Mouse (Mus musculus): ENCODE measurements around the gene Dpf2. TPM values are rescaled to one million over a fixed set of nuclear protein-coding genes. Genes with fewer than 3 reads are reported as not detected.

Dpf2 gene
- total and polyA plus RNA-seq, 2 experiments = 10.3 to 40.0 TPM

GRCm38 (mm10) chr19:5922119-5922942, 9.5 kb upstream of the Dpf2 start:
- no peak for DNase-seq (ENCODE audit: extremely low read depth, low read depth, low spot score)
- WGBS = 72% methylated on average over 15 of the region's 15 CpGs
- Histone ChIP-seq H3K27ac (replicated peaks; ENCODE audit: insufficient read depth, low read depth, low read length) (peak overlapping the region; percentile 20), H3K36me3 (ENCODE audit: control insufficient read depth, insufficient read depth, low read length) (peaks cover under 1% of the 10 kb centered on the region), H3K9ac (ENCODE audit: low read depth, low read length) (no peak overlapping the region), H3K27me3 (ENCODE audit: control insufficient read depth, insufficient read depth, low read length) (no peaks in the 10 kb centered on the region), H3K79me2 (ENCODE audit: control insufficient read depth, insufficient read depth, low read length) (peaks cover 3% of the 10 kb centered on the region; the same call in 1 of the 2 replicates), H3K4me1 (ENCODE audit: control insufficient read depth, insufficient read depth, low read length) (no peaks in the 10 kb centered on the region; the same call in 1 of the 2 replicates), H3K4me3 (ENCODE audit: insufficient read depth, low read depth, low read length) (no peak overlapping the region; the same call in 1 of the 2 replicates)
- TF ChIP-seq CTCF (IDR thresholded peaks at IDR 0.05; ENCODE audit: low read depth, low read length) = no peak
- no peak for TF ChIP-seq POLR2A (IDR thresholded peaks at IDR 0.05; ENCODE audit: extremely low read depth, insufficient read depth, low read length)

GRCm38 (mm10) chr19:5921715-5922114, 8.9 kb upstream of the Dpf2 start:
- TF ChIP-seq POLR2A (IDR thresholded peaks at IDR 0.05; ENCODE audit: extremely low read depth, insufficient read depth, low read length) (no peak), CTCF (IDR thresholded peaks at IDR 0.05; ENCODE audit: low read depth, low read length) (no peak)
- whole genome bisulfite sequencing = 38% methylated on average over 9 of the region's 9 CpGs
- Histone ChIP-seq H3K27me3 (ENCODE audit: control insufficient read depth, insufficient read depth, low read length) (no peaks in the 10 kb centered on the region), H3K4me1 (ENCODE audit: control insufficient read depth, insufficient read depth, low read length) (no peaks in the 10 kb centered on the region; the same call in 1 of the 2 replicates), H3K4me3 (ENCODE audit: insufficient read depth, low read depth, low read length) (no peak overlapping the region; the same call in 1 of the 2 replicates), H3K36me3 (ENCODE audit: control insufficient read depth, insufficient read depth, low read length) (peaks cover 4% of the 10 kb centered on the region), H3K9ac (ENCODE audit: low read depth, low read length) (no peak overlapping the region; the same call in 1 of the 2 replicates), H3K79me2 (ENCODE audit: control insufficient read depth, insufficient read depth, low read length) (peaks cover 3% of the 10 kb centered on the region; the same call in 1 of the 2 replicates), H3K27ac (replicated peaks; ENCODE audit: insufficient read depth, low read depth, low read length) (peak overlapping the region; percentile 20; the same call in 1 of the 2 replicates)
- no peak for DNase-seq (ENCODE audit: extremely low read depth, low read depth, low spot score)

GRCm38 (mm10) chr19:5912103-5913006, 455 bp downstream of the Dpf2 start:
- DNase-seq (ENCODE audit: extremely low read depth, low read depth, low spot score) = peak; percentile 92
- Histone ChIP-seq H3K27me3 (ENCODE audit: control insufficient read depth, insufficient read depth, low read length) (no peaks in the 10 kb centered on the region), H3K4me1 (ENCODE audit: control insufficient read depth, insufficient read depth, low read length) (peaks cover 17% of the 10 kb centered on the region), H3K79me2 (ENCODE audit: control insufficient read depth, insufficient read depth, low read length) (peaks cover 23% of the 10 kb centered on the region), H3K27ac (replicated peaks; ENCODE audit: insufficient read depth, low read depth, low read length) (peak overlapping the region; percentile 84), H3K9ac (ENCODE audit: low read depth, low read length) (peak overlapping the region; percentile 96), H3K36me3 (ENCODE audit: control insufficient read depth, insufficient read depth, low read length) (peaks cover 9% of the 10 kb centered on the region), H3K4me3 (ENCODE audit: insufficient read depth, low read depth, low read length) (peak overlapping the region; percentile 93)
- under 1% methylated on average over 52 of the region's 59 CpGs for WGBS
- TF ChIP-seq POLR2A (IDR thresholded peaks at IDR 0.05; ENCODE audit: extremely low read depth, insufficient read depth, low read length) = peak; percentile 87
- no peak for TF ChIP-seq CTCF (IDR thresholded peaks at IDR 0.05; ENCODE audit: low read depth, low read length)

GRCm38 (mm10) chr19:5911430-5912102, 1.2 kb downstream of the Dpf2 start:
- Histone ChIP-seq H3K4me3 (ENCODE audit: insufficient read depth, low read depth, low read length) (peak overlapping the region; percentile 93), H3K4me1 (ENCODE audit: control insufficient read depth, insufficient read depth, low read length) (peaks cover 17% of the 10 kb centered on the region), H3K27ac (replicated peaks; ENCODE audit: insufficient read depth, low read depth, low read length) (peak overlapping the region; percentile 69; the same call in 1 of the 2 replicates), H3K9ac (ENCODE audit: low read depth, low read length) (peak overlapping the region; percentile 96), H3K79me2 (ENCODE audit: control insufficient read depth, insufficient read depth, low read length) (peaks cover 28% of the 10 kb centered on the region), H3K36me3 (ENCODE audit: control insufficient read depth, insufficient read depth, low read length) (peaks cover 10% of the 10 kb centered on the region), H3K27me3 (ENCODE audit: control insufficient read depth, insufficient read depth, low read length) (no peaks in the 10 kb centered on the region)
- DNase-seq (ENCODE audit: extremely low read depth, low read depth, low spot score) = peak; percentile 24
- TF ChIP-seq CTCF (IDR thresholded peaks at IDR 0.05; ENCODE audit: low read depth, low read length) = no peak
- TF ChIP-seq POLR2A (IDR thresholded peaks at IDR 0.05; ENCODE audit: extremely low read depth, insufficient read depth, low read length) = no peak
- WGBS = 5% methylated on average over 14 of the region's 14 CpGs

- no peak overlapping the region for H3K4me3 ChIP-seq (ENCODE audit: insufficient read depth, low read depth, low read length)
Measured at GRCm38 (mm10) chr19:5910221-5910620, 2.6 kb downstream of the Dpf2 start.

More at GRCm38 (mm10) chr19:5910221-5910620, 2.6 kb downstream of the Dpf2 start:
- H3K9ac ChIP-seq (ENCODE audit: low read depth, low read length) = peak overlapping the region; percentile 12; the same call in 1 of the 2 replicates
- no peak for DNase-seq (ENCODE audit: extremely low read depth, low read depth, low spot score)
- TF ChIP-seq CTCF (IDR thresholded peaks at IDR 0.05; ENCODE audit: low read depth, low read length) = 0 out of 2 replicates have a peak, but pooled peaks have one; percentile 9
- TF ChIP-seq POLR2A (IDR thresholded peaks at IDR 0.05; ENCODE audit: extremely low read depth, insufficient read depth, low read length) = no peak
- peaks cover 19% of the 10 kb centered on the region for H3K36me3 ChIP-seq (ENCODE audit: control insufficient read depth, insufficient read depth, low read length)
- peaks cover 16% of the 10 kb centered on the region for H3K4me1 ChIP-seq (ENCODE audit: control insufficient read depth, insufficient read depth, low read length)
- no peak overlapping the region for H3K27ac ChIP-seq (replicated peaks; ENCODE audit: insufficient read depth, low read depth, low read length)
- H3K79me2 ChIP-seq (ENCODE audit: control insufficient read depth, insufficient read depth, low read length) = peaks cover 31% of the 10 kb centered on the region
- WGBS = 73% methylated on average over 6 of the region's 6 CpGs
- H3K27me3 ChIP-seq (ENCODE audit: control insufficient read depth, insufficient read depth, low read length) = no peaks in the 10 kb centered on the region
